Mouse (Mus musculus): ENCODE measurements at regions not wholly inside any gene's neighbourhood (a gene's known extent, or its start where the extent isn't known, plus 50 kb on each side); places are given as distances from the start of the nearest gene placed in this dataset.

DNA sequence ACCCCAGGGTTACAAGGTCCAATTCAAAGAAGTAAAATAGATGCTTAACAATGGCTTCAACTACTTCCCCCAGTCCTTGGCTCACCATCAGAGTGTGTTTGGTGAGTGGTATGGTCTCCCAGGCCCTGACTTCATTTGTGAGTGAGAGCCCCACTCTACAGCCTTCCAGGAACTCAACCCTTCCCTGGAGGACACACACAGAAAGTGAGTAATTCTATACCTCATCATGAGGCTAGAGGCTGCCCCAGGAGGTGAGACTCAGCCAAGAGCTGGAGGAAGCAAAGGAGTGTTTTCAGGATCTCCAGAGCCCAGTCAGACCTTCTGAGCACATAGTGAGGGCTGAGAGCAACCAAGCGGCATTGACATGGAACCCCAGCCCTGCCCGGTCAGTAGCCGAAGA is 200.6 kb downstream of the Xxylt1 start:
- no peak for DNase-seq

DNA sequence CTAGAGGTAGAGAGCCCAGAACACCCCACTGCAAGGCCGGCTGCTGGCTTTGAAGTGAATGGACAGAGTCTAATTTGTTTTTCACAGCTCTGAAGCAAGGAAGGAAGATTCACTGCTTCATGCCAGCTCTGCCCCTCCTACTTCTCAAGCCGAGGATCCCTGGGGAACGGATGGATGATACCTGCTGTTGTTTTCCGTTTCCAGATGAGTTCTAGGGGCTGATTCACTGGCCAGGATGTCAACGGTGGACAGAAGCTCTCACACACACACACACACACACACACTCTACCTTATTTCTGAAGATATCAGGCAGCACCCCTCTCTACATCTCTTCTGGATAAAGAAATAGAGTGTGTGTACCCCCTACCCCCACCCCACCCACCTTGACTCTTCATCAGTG is 200.0 kb downstream of the Xxylt1 start:
- no peak for DNase-seq

DNA sequence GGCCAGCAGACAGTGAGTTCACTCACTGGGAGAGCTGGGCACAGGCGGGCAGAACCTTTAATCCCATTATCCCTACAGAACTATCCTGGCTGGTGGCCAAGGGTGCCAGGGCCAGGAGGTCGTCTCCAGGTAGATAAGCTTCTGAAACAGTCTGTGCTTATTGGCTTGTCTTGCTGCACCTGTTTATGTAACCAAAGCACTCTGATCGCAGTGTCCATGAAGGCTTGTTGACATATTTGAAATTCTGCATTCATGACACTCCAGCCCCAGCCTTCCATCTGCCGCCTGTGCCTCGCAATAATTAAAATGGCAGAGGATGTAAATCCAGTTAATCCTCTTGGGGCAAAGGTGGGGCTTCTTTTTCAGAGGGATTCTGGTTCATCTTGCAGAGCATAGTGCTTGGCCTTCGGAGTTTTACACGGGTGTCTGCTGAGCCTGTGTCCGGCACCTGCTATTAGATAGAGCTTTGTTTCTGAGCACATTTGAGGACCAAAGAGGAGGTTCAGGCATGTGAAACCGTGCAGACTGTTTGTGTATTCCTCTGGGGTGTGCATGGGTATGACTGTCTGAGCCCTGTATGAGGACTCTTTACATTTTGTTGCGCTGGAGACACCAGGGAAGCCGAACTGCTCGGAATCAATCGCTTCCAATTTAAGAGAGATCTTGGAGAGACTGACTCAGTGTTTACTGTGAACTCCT is 197.6 kb downstream of the Xxylt1 start:
- no peak for DNase-seq

DNA sequence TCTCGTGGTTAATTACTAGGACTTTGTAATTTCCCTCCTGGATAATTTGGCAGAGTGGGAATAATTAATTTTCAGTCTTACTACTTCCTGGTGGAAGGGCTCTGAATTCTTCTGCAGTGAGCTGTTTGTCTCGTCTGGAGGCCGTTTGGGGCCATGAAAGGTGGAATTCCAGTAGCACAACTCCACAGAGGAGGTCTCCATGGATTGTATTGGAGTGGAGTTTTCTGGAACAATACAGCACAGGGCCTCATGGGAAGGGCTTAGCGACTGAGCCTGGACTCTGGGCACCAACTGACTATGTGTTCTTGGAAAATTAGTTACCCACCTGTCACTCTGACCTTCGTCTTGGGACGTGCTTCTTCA is 197.1 kb downstream of the Xxylt1 start:
- DNase-seq: no peak

DNA sequence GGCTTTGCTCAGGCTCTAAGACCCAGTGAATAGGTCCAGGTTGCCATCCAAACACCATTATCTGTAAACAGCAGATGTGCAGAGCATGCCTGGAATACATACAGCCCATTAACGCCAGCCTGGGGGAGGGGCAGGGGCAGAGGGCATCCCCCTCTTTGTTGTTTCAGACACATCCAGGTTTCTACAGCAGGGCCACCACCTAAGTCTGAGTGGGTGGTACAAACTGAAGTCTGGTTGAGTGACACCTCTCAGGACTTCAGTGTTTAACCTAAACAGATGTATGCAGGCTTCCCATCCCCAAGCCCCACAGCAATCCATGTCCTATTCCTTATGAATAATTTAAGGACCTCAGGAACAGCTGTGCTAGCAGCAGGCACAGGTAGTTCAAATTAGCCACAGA is 194.2 kb downstream of the Xxylt1 start:
- no peak for DNase-seq

DNA sequence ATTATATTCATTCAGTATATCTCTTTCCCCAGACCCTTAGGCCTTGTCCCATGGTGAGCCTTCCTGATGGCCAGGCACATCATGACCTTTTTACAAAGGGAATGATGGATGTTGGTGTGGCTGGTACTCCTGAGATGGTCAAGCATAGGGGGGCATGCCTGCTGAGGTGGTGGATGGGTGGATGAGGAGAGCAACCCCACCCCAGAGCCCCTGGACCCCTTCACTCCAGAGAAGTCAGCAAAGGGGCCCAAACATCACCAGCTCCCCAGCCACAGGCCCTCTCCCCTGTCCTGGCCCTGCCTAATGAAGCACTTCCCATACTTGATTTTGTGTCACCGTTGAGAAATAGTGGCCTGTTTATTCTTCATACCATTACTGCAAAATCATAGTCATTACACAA is 193.7 kb downstream of the Xxylt1 start:
- DNase-seq: no peak

DNA sequence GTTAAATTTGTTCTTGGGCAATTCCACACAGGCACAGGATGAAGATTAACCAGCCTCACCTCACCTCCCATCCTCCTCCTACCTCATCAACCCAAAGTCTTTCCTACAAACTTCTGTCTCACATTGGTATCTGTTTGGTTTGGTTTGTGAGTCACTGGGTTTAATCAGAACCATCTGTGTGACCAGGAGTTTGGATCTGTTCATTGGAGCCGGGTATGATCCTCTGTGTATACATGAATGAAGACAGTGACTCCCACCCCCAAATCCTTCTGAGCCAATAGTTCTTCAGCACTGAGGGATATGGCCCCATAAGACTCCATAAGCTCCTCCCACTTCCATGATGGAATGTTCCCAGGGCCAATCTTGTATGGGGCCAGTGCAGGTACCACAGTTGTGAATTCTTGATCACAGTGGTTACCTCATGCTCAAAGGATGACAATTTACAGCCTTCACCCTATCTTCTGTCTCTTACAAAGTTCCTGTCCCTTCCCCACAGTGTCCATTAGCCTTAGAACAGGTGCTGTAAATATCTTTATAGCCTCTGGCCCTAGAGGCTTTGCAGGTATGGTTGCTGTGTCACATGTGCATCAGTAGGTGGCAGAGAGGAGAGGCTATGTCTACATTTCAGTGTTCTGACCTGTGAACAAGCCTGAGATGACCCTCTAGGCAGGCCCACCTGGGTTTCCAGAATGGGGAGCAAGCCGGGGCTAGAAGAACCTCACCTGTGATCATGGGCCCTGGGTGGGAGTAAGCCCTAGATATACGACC is 192.5 kb downstream of the Xxylt1 start:
- DNase-seq: no peak

DNA sequence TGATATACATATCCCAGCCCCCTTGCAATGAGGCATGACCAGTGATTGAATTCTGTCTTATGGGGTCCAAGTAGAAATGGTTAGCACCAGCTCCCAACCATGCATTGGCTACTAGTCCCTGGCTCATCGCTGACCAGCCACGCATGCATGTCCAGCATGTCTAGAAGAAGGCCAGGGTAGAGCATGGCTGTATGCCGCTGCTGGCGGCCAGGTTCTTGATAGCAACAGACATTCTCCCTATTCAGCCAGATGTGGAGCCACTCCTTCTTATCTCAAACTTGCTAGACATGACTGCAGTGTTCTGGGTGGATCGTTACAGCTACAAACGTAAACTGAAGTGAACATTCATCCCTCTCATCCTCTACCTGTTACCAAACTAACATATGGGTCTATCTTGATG is 188.6 kb downstream of the Xxylt1 start:
- DNase-seq: no peak

DNA sequence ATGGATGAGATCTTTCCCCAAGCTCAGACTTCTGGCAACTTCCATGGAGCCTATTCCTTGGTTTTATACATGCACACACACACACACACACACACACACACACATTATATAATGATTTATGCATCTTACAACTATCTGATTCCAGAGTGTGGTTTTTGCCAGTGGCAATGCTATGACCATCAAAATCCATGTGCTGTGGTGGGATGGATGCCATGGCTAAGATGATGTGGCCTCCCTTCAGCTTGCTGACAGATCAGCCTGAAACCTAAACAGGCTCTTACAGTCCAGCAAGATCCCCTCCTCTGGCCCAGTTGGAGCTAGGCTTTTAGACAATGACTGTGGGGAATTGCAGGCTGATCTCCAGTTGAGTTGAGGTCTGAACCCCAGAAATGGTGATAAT is 187.1 kb downstream of the Xxylt1 start:
- no peak for DNase-seq

DNA sequence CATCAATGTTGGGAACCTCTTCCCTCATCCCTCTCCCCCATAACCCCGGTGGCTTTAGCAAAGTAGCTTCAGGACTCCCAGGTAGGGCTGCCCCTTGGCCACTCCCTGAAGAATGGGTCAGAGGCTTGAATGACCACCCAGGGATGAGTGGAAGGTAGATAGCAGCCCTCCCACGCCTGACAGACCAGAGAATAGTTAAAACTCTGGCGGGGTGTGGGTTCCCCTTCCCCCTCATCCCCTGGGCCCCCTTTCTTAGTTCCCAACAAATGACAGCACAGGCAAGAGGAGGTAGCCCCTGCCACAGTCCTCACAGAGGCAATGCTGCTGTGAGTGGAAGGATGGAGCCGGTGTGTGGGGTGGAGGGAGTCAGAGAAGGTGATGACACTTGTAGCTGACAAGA is 186.2 kb downstream of the Xxylt1 start:
- DNase-seq: no peak

DNA sequence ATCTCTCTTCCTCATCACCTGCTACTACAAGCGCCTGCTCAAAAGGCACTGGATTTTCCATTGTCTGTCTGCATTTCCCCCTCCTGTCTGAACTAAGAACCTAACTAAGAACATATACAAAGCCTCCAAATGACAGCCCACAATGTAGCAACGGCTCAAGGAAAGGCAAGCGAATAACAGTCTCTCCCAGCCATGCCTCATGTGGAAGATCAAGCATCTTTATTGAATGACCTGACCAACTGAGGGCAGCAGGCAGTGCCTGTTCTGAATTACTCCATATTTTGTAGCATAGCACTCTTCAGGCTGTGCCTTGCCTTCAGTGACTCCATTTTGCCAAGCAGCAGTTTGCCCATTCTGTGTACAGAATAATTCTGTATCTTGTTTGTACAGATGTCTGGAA is 183.9 kb downstream of the Xxylt1 start:
- DNase-seq: no peak

DNA sequence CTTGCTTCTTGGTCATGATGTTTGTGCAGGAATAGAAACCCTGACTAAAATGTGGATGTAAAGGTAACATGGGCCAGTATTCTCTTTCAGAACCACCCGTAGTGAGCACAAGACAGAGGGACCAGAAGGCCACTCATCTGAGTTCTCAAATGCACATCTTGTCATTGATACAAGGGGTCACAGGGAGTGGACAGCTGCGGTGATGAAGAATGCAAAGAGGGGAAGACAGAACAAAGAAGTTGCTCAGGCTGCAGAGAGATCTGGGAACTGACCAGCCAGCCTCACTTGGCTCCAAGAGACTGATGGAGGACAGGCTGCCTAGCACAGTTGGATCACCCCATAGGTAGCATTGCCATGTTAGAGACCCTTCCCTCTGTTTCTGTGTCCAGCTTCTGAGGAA is 181.1 kb downstream of the Xxylt1 start:
- no peak for DNase-seq

DNA sequence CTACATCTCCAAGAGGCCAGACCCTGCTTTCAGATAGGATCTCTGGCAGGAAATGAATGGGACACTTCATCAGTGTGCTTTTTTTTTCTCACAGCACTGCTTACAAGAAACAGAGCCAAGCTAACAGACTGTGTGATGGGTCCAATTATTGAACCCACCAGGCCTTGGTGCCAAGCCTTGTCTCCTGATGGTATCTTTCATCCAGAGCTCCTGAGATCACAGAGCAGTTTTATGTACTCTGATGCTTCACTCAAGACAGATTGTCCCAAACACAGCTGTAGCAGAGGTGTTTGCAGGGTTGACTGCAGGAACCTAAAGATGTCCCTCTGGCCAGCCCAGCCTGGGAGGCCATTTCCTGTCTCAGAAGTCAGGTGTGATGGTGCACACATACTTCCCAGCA is 179.9 kb downstream of the Xxylt1 start:
- DNase-seq: no peak
